Mouse (Mus musculus) retina, postnatal 7 days (tissue): ENCODE data around the gene Gm21677.
"Not testable (repeated sequence)": the region's sequence is repeated elsewhere in the genome, so short reads cannot be mapped to it uniquely, and the experiment has no call there.

Experiments
- DNase-seq: peaks from one replicate; pipeline ENCODE4 v3.0.0-alpha.2; 2012; ENCODE audit warnings: low read depth, low spot score

Gm21677 gene

GRCm38 (mm10) chrY:3306349-3306748, at the start of gene Gm21677:
Gene Gm21677 (minus strand): TSS chrY:3306449.
- not testable (repeated sequence) for DNase-seq

GRCm38 (mm10) chrY:3345229-3345628, 39.0 kb upstream of the Gm21677 start, which contains the start of gene Gm21693:
Gene Gm21693 (minus strand): TSS chrY:3345329.
- not testable (repeated sequence) for DNase-seq

GRCm38 (mm10) chrY:3340661-3341060, 34.4 kb upstream of the Gm21677 start:
- DNase-seq = not testable (repeated sequence)
